Mouse (Mus musculus) cortical plate, adult 2 months (tissue): ENCODE measurements around the gene Ccnh.

Source experiments
- CTCF ChIP-seq: fragments of 200-500 bp; IDR thresholded peaks from 2 replicates; pipeline ENCODE4 v1.5.1; 2011; ENCODE audit warnings: mild to moderate bottlenecking, control low read depth, low read length; ENCODE audit not compliant: insufficient read depth; ENCODE audit errors: extremely low read depth
- POLR2A ChIP-seq: fragments of 200-500 bp; IDR thresholded peaks from 2 replicates; pipeline ENCODE4 v1.6.1; 2011; ENCODE audit warnings: mild to moderate bottlenecking, low read length, control low read depth; ENCODE audit not compliant: insufficient read depth; ENCODE audit errors: extremely low read depth

- no peak for TF ChIP-seq CTCF
- no peak for TF ChIP-seq POLR2A
These were observed 18.3 kb downstream of the Ccnh start for GRCm38 (mm10) chr13:85207493-85207892.
